Mouse (Mus musculus): Measurements from ENCODE around the gene Cenpt. TPM values are rescaled to one million over a fixed set of nuclear protein-coding genes. Genes with fewer than 3 reads are reported as not detected.
A peak's percentile ranks its signal among the peaks of the same experiment; 100 is the strongest.

Cenpt gene
- polyA plus RNA-seq, 1 experiment from 2014 or later: 45.4 TPM

DNA sequence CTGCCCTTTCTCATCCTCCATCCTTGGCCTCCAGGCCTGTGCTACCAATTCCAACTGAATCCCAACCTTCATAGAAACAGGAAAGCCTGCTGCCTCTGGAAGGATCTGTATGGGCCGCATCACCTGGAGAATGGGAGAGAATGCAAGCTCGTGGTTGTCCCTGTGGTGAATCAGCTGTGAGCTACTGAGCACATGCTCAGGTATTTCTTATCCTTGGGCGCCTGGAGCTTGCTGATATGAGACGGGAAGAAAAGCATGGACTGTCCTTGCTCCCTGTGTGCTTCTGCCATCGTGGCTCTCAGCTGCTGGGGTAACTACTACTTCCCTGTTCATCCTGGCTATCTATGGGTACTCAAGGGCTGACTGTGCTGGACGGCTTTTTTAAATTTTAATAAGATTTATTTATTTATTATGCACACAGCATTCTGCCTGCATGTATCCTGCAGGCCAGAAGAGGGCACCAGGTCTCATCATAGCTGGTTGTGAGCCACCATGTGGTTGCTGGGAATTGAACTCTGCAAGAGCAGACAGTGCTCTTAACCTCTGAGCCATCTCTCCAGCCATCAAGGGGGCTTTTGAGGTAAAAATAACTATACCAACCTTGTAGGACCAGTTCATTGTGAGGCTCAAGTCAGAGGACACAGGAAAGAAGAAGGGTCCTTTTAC is 13.4 kb upstream of the Cenpt start:
- Histone ChIP-seq H3K4me2 (no peak overlapping the region), H3K27me3 (no peaks in the 10 kb centered on the region), H3K4me1 (peaks cover 12% of the 10 kb centered on the region), H3K9ac (no peak overlapping the region), H3K4me3 (no peak overlapping the region), H3K36me3 (peaks cover 51% of the 10 kb centered on the region), H3K9me3 (no peaks in the 10 kb centered on the region), H3K27ac (no peak overlapping the region)
- no peak for ATAC-seq (ENCODE audit: borderline replicate concordance, extremely low read depth, low FRiP score, low TSS enrichment)
- WGBS: 82% methylated on average over 6 of the region's 6 CpGs

DNA sequence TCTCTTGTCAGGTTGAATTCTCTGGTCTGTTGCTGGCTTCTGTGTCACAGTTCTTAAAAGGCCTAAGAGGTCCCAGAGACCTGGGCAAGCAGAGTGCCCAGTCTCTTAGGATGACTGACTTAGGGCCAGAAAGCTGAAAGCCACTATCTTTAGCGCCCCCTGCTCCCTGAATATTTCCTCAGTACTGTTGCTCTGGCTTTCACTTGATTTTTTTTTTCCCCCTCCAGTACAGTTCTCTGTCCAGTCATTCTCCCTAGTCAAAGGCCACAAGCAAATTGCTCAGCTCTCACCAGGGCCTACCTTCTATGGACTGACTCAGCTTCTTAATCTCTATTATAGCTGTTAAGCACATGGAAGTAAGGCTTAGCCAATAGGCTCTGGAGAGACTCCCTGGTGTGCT is 8.9 kb upstream of the Cenpt start:
- Histone ChIP-seq H3K9ac (peak overlapping the region; percentile 87), H3K4me2 (peak overlapping the region; percentile 69), H3K4me1 (peaks cover 44% of the 10 kb centered on the region), H3K9me3 (no peaks in the 10 kb centered on the region), H3K36me3 (peaks cover 18% of the 10 kb centered on the region), H3K27me3 (no peaks in the 10 kb centered on the region), H3K4me3 (peak overlapping the region; percentile 83), H3K27ac (no peak overlapping the region)
- WGBS: 0% methylated on average over 1 of the region's 1 CpGs
- no peak for ATAC-seq (ENCODE audit: borderline replicate concordance, extremely low read depth, low FRiP score, low TSS enrichment)

DNA sequence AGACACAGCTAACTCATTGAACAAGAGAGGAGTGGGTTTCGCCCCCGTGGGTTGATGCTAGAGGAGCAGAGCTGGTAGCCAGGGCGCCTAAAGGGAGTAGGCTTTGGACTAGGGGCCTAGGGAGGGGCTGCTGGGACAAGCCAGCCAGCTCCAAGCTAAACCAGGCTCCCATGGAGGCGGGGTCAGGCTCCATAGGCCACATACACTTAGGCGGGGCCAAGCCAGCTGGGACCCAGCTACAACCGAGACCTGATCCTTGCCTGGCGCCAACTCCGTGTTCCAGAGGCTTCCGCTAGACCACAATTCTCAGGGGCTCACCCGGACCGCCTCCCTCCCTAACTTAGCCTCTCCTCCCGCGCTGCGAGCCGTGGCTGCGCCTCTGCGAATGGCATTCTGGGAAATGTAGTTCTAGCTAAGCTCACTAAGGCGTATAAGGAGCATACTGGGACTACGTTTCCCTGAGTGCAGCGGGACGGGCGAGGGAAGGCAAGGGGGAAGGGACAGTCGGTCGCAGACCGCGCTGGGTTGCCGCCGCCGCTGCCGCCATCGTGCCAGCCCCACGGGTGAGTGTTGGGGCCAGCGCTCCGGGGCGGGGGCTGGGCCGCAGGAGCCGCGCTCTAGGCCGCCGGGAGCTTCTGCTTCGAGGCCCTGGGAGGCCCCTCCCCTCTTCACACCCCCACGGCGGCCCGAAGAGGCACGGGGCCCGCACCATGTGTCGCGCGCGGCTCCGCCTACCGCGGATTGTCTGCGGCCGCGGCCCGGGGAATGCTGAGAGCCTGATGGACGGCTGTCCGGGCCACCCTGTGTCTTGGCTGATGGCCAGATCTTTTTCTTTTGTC is 7.3 kb upstream of the Cenpt start, which contains the start of gene Nutf2:
Nutf2 (plus strand) TSS at position 438 of the 839 bp plus-strand sequence.
- ATAC-seq (ENCODE audit: borderline replicate concordance, extremely low read depth, low FRiP score, low TSS enrichment): peak; percentile 98
- Histone ChIP-seq H3K36me3 (0 out of 2 replicates have a peak, but pooled peaks cover 3% of the 10 kb centered on the region), H3K4me1 (peaks cover 56% of the 10 kb centered on the region), H3K4me2 (peak within 1 kb of the TSS; percentile 69), H3K4me3 (peak within 1 kb of the TSS; percentile 83), H3K9me3 (no peaks in the 10 kb centered on the region), H3K27me3 (no peaks in the 10 kb centered on the region), H3K9ac (peak within 1 kb of the TSS; percentile 87), H3K27ac (peak within 1 kb of the TSS; percentile 93)
- WGBS: under 1% methylated on average over 59 of the region's 59 CpGs

DNA sequence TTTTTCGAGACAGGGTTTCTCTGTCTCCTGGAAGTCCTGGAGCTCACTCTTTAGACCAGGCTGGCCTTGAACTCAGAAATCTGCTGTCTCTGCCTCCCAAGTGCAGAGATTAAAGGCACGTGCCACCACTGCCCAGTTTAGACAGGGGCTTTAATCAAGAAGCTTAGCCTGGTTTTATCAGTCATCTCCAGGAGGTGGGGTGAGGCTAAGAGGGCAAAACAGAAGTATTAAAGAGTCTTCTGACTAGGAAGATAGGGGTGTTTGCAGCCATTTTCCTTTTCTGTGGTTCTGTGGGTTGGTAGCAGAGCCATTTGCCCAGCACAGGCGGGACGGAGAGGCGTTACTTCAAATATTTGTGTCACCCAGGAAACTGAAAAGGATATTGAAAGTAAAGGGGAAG is 6.2 kb upstream of the Cenpt start:
- no peaks in the 10 kb centered on the region for H3K9me3 ChIP-seq
- H3K4me1 ChIP-seq: peaks cover 56% of the 10 kb centered on the region
- H3K4me2 ChIP-seq: peak overlapping the region; percentile 54; the same call in 1 of the 2 replicates
- WGBS: 56% methylated on average over 5 of the region's 5 CpGs
- H3K4me3 ChIP-seq: no peak overlapping the region; the same call in 1 of the 2 replicates
- peak overlapping the region; percentile 48; the same call in 1 of the 2 replicates for H3K9ac ChIP-seq
- no peak for ATAC-seq (ENCODE audit: borderline replicate concordance, extremely low read depth, low FRiP score, low TSS enrichment)
- peak overlapping the region; percentile 93 for H3K27ac ChIP-seq
- H3K27me3 ChIP-seq: no peaks in the 10 kb centered on the region
- H3K36me3 ChIP-seq: 0 out of 2 replicates have a peak, but pooled peaks cover 3% of the 10 kb centered on the region

DNA sequence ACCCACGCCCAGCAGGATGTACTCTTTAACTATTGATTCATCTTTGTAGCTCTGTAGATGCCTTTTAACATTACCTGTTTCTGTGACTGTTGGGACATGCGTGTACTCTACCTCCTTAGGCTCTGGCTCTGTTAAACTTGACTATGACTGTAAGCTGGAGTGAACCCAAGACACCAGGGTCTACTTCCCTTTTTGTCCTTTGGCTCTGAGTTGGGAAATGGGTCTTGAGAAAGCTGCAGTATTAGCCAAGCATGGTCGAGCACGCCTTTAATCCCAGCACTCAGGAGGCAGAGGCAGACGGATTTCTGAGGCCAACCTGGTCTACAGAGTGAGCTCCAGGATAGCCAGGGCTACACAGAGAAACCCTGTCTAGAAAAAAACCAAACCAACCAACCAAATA is 5.4 kb upstream of the Cenpt start:
- no peak overlapping the region for H3K9ac ChIP-seq
- H3K27ac ChIP-seq: no peak overlapping the region
- H3K4me1 ChIP-seq: peaks cover 56% of the 10 kb centered on the region
- WGBS: 86% methylated on average over 5 of the region's 5 CpGs
- no peak overlapping the region for H3K4me3 ChIP-seq
- no peak overlapping the region for H3K4me2 ChIP-seq
- no peak for ATAC-seq (ENCODE audit: borderline replicate concordance, extremely low read depth, low FRiP score, low TSS enrichment)
- 0 out of 2 replicates have a peak, but pooled peaks cover 3% of the 10 kb centered on the region for H3K36me3 ChIP-seq
- H3K27me3 ChIP-seq: no peaks in the 10 kb centered on the region
- no peaks in the 10 kb centered on the region for H3K9me3 ChIP-seq

DNA sequence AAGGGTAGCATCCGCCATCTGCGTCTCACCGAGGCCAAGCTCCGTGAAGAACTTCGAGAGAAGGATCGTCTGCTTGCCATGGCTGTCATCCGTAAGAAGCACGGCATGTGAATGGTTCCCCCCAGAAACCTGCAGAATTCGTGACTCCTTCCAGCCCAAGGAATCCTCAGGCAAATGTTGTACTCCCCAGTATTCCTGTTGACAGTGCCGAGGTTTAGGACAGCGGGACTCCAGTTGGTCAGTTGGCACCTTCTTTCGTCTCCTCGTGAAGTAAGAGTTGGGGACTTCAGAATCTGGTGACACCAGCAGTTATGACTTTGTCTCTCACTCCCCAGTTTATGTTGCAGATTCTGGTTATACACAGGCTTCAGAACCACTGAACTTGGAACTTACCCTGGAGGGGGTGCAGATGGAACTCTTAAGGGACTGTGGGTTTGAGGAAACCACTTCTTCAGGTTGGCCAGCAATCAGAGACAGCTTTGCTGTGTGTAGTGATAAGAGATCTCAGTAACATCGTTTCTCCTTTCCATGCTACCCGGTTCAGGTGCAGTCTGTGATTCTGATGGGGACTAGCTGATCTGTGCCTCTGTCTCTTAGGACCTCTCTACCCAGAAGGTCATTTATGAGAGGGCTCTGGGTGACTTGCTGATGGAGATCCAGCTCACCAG is 3.2 kb upstream of the Cenpt start:
- WGBS: 9% methylated on average over 15 of the region's 15 CpGs

DNA sequence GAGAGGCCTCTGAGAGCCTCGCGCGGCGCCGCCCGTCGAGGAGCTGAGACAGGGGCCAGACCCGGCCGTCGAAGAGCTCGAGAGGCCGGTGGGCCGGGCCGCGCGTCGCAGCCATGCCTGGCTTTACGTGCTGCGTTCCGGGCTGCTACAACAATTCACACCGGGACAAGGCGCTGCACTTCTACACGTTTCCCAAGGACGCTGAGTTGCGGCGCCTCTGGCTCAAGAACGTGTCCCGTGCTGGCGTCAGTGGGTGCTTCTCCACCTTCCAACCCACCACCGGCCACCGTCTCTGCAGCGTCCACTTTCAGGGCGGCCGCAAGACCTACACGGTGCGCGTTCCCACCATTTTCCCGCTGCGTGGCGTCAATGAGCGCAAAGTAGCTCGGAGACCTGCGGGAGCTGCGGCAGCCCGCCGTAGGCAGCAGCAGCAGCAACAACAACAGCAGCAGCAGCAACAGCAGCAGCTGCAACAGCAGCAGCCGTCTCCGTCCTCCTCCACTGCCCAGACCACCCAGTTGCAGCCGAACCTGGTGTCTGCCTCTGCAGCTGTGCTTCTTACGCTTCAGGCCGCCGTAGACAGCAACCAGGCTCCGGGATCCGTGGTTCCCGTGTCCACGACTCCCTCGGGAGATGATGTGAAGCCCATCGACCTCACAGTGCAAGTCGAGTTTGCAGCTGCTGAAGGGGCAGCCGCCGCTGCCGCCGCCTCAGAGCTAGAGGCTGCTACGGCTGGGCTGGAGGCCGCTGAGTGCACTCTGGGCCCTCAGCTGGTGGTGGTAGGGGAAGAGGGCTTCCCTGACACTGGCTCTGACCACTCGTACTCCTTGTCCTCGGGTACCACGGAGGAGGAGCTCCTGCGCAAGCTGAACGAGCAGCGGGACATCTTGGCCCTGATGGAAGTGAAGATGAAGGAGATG is 2.4 kb upstream of the Cenpt start:
- peak overlapping the region; percentile 86 for H3K9ac ChIP-seq
- WGBS: under 1% methylated on average over 71 of the region's 71 CpGs
- H3K27ac ChIP-seq: peak overlapping the region; percentile 73
- no peaks in the 10 kb centered on the region for H3K27me3 ChIP-seq
- peak; percentile 37 for ATAC-seq (ENCODE audit: borderline replicate concordance, extremely low read depth, low FRiP score, low TSS enrichment)
- peak overlapping the region; percentile 94 for H3K4me3 ChIP-seq
- H3K4me1 ChIP-seq: peaks cover 49% of the 10 kb centered on the region
- no peaks in the 10 kb centered on the region for H3K36me3 ChIP-seq
- no peaks in the 10 kb centered on the region for H3K9me3 ChIP-seq
- H3K4me2 ChIP-seq: peak overlapping the region; percentile 92

More for the DNA sequence above, 3.2 kb upstream of the Cenpt start:
- H3K9me3 ChIP-seq: no peaks in the 10 kb centered on the region
- H3K4me3 ChIP-seq: peak overlapping the region; percentile 94
- no peaks in the 10 kb centered on the region for H3K36me3 ChIP-seq
- peak overlapping the region; percentile 73 for H3K27ac ChIP-seq
- H3K9ac ChIP-seq: peak overlapping the region; percentile 86
- ATAC-seq (ENCODE audit: borderline replicate concordance, extremely low read depth, low FRiP score, low TSS enrichment): no peak
- H3K27me3 ChIP-seq: no peaks in the 10 kb centered on the region
- H3K4me2 ChIP-seq: peak overlapping the region; percentile 92
- peaks cover 45% of the 10 kb centered on the region for H3K4me1 ChIP-seq

DNA sequence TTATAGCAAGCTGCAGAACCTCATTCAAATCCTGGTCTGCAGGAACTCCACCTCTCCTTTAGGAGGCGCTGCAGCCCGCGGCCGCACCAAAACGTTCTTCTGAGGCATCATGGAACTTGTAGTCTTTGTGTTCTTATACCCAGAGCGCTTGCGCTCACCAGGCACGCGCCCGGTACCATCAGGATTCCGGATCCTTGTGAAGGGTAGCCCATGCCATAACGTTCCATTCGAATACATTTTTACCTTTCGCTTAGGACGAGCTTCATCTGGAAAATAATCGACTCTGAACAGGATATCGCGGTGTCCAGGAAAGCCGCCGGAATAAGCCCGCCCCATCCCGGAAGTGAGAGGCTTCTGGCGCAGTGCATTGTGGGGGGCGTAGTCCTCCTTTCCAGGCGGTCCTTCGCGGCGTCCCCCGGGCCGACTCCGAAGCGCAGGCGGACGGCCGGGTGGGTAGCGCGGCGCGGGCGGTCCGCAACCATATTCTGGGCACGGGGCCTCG is 1.7 kb upstream of the Cenpt start, which contains the start of gene Thap11:
Thap11 (plus strand) TSS at position 418 of the 502 bp plus-strand sequence.
- H3K9me3 ChIP-seq: no peaks in the 10 kb centered on the region
- peaks cover 49% of the 10 kb centered on the region for H3K4me1 ChIP-seq
- H3K9ac ChIP-seq: peak within 1 kb of the TSS; percentile 86
- peak within 1 kb of the TSS; percentile 94 for H3K4me3 ChIP-seq
- peak; percentile 91 for ATAC-seq (ENCODE audit: borderline replicate concordance, extremely low read depth, low FRiP score, low TSS enrichment)
- H3K27me3 ChIP-seq: no peaks in the 10 kb centered on the region
- WGBS: under 1% methylated on average over 43 of the region's 43 CpGs
- peak within 1 kb of the TSS; percentile 92 for H3K4me2 ChIP-seq
- H3K27ac ChIP-seq: peak within 1 kb of the TSS; percentile 73
- no peaks in the 10 kb centered on the region for H3K36me3 ChIP-seq

DNA sequence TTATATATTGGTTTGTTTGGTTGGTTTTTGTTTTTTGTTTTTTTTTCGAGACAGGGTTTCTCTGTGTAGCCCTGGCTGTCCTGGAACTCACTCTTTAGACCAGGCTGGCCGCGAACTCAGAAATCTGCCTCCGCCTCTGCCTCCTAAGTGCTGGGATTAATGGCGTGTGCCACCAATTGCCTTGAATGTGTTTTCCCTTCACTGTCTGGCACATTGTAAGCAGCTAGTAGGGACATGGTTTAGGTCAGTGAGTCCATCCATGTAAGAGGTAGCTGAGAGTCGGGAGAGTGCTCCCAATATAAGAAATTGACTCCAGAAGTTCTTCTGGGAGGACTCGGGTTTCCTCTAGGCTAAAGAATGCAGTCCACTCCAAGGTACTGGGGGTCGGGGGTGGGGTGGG is 1.2 kb upstream of the Cenpt start:
- peak overlapping the region; percentile 86 for H3K9ac ChIP-seq
- 21% methylated on average over 8 of the region's 8 CpGs for WGBS
- peaks cover 2% of the 10 kb centered on the region; the same call in 1 of the 2 replicates for H3K36me3 ChIP-seq
- no peak overlapping the region for H3K27ac ChIP-seq
- no peaks in the 10 kb centered on the region for H3K9me3 ChIP-seq
- H3K4me1 ChIP-seq: peaks cover 45% of the 10 kb centered on the region
- H3K4me2 ChIP-seq: peak overlapping the region; percentile 92
- ATAC-seq (ENCODE audit: borderline replicate concordance, extremely low read depth, low FRiP score, low TSS enrichment): no peak
- H3K27me3 ChIP-seq: no peaks in the 10 kb centered on the region
- H3K4me3 ChIP-seq: peak overlapping the region; percentile 94

DNA sequence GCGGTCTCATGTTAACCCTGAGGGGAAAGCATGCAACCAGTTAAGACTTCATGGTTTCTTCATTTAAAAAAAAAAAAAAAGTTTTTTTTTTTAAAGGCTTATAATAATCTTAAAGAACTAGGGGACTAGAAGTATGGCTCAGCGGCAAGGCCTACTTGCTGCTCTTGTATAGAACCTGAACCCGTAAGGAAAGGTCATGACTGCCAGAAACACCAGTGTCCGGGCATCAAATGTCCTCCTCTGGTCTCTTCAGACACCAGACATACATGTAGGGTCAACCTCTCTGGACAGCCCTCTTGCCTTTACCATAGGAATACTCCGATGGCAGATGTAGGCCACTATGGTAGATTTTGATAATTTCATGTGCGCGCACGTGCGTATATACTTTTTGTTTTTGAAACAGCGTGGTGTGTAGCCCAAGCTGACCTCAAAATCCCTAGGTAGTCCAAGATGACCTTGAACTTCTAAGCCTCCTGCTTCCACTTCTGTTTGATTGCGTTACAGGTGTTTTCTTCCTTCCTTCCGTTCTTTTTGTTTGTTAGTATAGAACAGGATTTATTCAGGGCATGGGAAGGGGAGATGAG is 840 bp downstream of the Cenpt start:
- peaks cover 22% of the 10 kb centered on the region for H3K36me3 ChIP-seq
- no peak for ATAC-seq (ENCODE audit: borderline replicate concordance, extremely low read depth, low FRiP score, low TSS enrichment)
- peaks cover 25% of the 10 kb centered on the region for H3K4me1 ChIP-seq
- peak overlapping the region; percentile 73; the same call in 1 of the 2 replicates for H3K4me2 ChIP-seq
- peak overlapping the region; percentile 75; the same call in 1 of the 2 replicates for H3K4me3 ChIP-seq
- 78% methylated on average over 12 of the region's 12 CpGs for WGBS
- H3K27me3 ChIP-seq: no peaks in the 10 kb centered on the region
- no peak overlapping the region for H3K9ac ChIP-seq
- no peaks in the 10 kb centered on the region for H3K9me3 ChIP-seq
- H3K27ac ChIP-seq: no peak overlapping the region
